Mouse (Mus musculus) cerebellum, adult 2 months (tissue): ENCODE results near the gene Nemf.

Source experiments
- CTCF ChIP-seq: fragments of 200-500 bp; IDR thresholded peaks from 2 replicates; pipeline ENCODE4 v1.5.1; 2011; ENCODE audit warnings: low read depth, mild to moderate bottlenecking, control low read depth, low read length, moderate library complexity, borderline replicate concordance; ENCODE audit not compliant: insufficient read depth
- POLR2A ChIP-seq: fragments of 200-500 bp; IDR thresholded peaks from 2 replicates; pipeline ENCODE4 v1.6.1; 2011; ENCODE audit warnings: low read length, control low read depth, borderline replicate concordance; ENCODE audit not compliant: insufficient read depth

- TF ChIP-seq POLR2A (no peak), CTCF (no peak)
Observed at GRCm38 (mm10) chr12:69299831-69300230, 57.1 kb downstream of the Nemf start.
